Mouse (Mus musculus) bone marrow macrophage, adult 2 months (primary cell): ENCODE data around the gene Dck.

Source experiments
- CTCF ChIP-seq: IDR thresholded peaks from 2 replicates; pipeline ENCODE4 v1.5.1; 2012; ENCODE audit warnings: low read depth, mild to moderate bottlenecking, low read length, moderate library complexity
- POLR2A ChIP-seq: IDR thresholded peaks from 2 replicates; pipeline ENCODE4 v1.6.1; 2012; ENCODE audit warnings: mild to moderate bottlenecking, low read depth, low read length, borderline replicate concordance

- no peak for TF ChIP-seq CTCF
- TF ChIP-seq POLR2A, result no peak
Observed at GRCm38 (mm10) chr5:88813188-88813587, 48.4 kb downstream of the Dck start.
